Mouse (Mus musculus) heart, postnatal 36 days (tissue): ENCODE results near the gene Lsmem1. TPM values are rescaled to one million over a fixed set of nuclear protein-coding genes. Genes with fewer than 3 reads are reported as not detected.
A peak's percentile ranks its signal among the peaks of the same experiment; 100 is the strongest.

ENCODE experiments used
- DNase-seq, 2 experiments: peaks; one replicate each; pipeline ENCODE4 v3.0.0; 2021 to 2022
- intact Hi-C: fragments of 180-260 bp; cut with DNase I; formaldehyde crosslinking; loops from one replicate; pipeline ENCODE4 v1.15.1; 2025
- total RNA-seq, 2 experiments: library from RNA; stranded (reverse); gene quantifications; 2 replicates each; pipeline ENCODE4 v1.2.3; 2021

Gene Lsmem1
- total RNA-seq = 10 to 100 TPM; 40.4 to 47.6 TPM

DNA sequence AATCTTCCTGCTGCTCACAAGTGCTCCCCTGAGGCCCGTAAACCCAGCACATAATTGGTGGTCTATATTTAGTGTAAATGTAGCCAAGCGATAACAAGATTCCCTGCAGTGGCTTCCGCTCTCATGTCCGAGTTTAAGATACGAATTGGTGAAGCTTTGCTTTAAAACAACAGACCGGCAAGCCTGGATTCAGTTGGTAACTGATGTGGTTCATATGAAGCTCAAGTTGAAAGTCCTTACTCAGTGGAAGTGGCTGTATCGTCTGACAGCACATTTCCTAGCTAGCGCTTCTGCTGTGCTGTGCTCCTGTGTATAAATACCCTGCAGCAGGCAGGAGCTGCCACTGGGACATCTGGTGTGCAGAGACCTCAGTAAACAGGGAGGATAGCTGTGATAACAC, at the start of gene Lsmem1:
Gene Lsmem1 (minus strand): TSS at position 189 of the 400 bp plus-strand sequence.
- intact Hi-C loops = no loop called here
- DNase-seq = peak in 1 of 2 experiments; percentile 42

DNA sequence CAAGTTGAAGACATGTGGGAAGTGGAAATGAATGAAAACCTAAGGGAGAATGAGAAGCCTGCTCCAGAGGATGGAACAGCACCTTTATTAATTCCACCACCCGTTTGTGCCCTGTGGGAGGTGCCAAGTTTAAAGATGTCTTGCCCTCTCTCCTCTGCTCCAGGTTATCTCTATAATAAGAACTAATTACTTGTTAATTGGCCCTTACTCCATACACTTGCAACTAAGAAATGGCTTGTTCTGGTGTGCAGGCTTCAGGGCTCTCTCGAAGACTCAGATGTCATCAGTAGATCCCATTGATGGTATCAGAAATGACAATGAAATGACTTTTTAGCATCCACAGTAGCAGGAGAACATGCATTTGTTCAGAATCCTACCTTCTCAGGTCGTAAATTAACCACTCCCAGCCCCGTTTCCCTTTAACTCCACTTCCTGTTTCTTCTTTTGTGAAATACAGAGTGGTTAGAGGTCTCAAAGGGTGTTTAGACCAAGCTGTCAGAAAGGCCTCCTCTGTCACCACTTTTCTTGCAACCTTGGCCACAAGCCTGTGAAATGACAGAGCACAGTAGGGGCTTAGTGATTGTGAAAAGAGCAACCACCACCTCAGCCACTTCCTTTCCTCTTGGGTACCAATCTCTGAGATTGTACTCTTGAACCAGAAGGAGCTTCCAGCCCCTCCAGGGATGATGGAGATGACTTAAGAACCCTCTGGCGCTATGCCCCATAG, 49.3 kb upstream of the Lsmem1 start, which contains the start of gene Ifrd1:
Gene Ifrd1 (minus strand): TSS at position 51 of the 727 bp plus-strand sequence.
- intact Hi-C loops = no loop called here
- DNase-seq = no peak

DNA sequence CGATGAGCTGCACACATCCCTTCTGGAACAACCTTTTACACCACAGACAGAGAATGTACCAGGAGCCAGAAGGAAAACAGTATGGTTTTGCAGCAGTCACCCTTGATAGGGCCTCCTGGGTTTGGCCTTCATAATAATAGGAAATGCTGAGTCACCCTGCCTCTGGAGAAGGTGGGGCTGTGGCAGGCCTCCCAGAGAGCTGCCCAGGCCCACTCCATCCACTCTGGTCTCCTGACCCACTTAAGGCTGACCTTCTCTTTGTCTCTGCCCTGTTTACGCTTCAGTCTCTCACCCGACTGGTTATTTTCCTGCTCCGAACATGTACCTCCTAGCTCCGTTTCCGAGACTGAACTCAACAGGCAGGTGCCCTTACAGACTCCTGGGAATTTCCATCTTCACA, 48.7 kb upstream of the Lsmem1 start:
- peak; percentile 25 to 33 for DNase-seq
- intact Hi-C loops = no loop called here

DNA sequence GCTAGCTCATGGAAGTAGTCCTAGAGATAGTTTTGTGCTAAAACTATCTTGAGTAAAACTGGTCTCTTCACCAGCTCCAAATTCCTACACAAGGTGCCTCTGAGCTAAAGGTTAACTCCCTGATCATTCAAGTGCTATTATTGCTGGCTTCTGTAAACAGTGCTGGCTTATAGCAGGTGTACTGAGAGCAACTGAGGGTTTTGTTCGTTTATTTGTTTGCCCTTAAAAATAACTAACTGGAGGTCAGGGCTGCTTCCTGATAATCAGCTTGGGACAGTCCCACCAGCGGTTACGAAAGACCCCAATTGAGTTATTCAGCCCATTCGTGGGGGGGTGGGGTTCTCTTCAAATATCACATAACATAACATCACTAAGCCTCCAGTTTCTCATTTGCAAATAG, 48.1 kb upstream of the Lsmem1 start:
- intact Hi-C loops = no loop called here

DNA sequence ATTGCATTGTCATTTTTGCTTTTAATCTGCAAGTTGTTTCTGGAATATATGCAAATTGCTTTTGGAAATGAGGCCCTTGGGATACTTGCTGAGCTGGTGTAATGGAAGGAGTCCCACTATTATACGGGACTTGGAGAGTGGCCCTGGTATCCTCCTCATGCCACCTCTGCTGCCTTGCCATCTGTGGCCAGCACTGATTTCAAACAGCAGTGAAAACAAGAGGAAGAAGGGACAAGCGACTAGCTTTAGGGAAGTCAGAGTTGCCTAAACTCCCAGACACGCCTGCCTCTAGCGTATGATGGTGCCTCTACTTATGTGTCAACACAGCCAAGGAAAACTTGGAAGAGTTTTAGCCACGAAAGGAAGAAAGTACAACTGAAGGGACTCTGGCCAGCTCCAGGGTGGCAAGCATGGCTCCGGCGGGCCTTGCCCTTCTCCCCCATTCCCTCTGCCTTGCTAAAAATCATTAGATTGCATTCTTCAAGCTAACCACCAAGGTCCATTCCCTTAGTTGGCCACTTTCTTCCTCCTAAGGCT, 46.2 kb upstream of the Lsmem1 start:
- intact Hi-C loops = no loop called here
- DNase-seq = no peak

More for the DNA sequence above, 48.1 kb upstream of the Lsmem1 start:
- DNase-seq = no peak

DNA sequence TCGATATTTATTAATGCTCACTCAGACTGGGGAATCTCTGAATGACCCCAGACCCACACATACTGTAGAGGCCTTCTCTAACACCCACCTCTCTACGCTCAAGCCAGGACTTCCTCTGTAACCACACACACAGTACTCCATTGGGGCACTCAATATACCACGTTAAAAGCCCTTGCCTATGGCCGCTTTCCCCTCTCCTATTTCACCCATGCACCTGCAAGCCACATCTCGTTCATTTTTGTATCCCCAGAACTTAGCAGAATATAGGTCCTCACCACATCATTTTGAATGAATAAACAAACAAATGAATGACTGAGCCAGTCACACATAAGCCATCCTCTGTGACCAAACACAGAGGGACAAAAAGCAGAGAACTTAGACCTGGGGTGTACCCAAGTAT, 45.6 kb upstream of the Lsmem1 start:
- DNase-seq = no peak
- intact Hi-C loops = no loop called here

DNA sequence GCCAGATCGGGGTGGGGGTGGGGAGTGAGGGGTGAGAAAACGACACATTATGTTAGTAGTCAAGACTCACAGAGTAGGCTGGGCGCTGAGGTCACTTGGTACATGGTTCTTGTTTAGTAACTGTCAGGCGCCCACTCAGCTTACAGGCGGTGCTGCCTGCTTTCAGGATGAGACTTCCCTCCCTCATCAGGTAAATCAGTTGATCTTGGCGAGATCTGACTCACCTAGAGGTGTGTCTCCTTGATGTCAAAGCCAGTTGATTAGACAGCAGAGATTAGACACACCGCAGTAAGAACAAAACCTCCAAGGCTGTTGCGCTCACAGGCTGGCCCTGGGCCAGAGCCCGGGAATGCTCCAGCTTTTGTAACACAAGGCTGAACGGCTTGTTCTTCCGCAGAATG, 44.5 kb upstream of the Lsmem1 start:
- DNase-seq = peak; percentile 70 to 71
- intact Hi-C loops = no loop called here

DNA sequence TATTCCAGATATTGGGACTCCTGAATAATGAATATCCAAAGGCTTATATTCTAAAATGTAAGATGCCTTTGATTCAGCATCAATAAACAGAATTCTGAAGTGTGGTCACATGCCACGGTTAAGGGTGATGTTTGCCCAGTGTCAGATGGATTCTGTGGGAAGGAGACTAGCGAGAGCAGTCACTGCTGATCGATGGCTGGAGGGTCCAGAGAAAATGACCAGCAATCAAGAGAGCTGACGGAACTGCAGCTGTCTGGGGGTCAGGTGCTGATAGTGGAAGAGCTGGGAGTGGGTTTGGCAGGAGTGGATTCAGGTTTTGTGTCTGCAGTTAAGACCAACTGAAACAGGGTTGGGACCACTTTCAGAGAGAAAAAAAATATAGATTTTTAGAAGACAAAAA, 44.0 kb upstream of the Lsmem1 start:
- intact Hi-C loops = no loop called here
- DNase-seq = no peak

DNA sequence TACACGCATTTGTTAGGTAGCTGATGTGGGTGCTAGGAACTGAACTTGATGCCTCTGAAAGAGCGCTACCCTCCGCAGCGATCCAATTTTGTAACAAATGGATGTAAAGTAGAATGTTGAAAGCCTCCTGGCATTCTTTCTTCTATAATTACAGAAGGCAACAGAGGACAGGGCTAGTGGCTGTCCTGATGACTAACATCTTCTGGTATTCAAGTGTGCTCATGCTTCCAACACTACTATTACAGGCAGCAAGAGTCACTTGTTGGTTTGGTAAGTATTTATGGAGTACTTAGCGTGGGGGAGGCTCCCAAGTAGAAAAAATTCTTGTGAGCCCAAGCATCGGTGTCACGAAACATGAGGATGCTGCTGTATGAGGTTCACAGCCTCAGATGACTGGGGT, 39.9 kb upstream of the Lsmem1 start:
- no peak for DNase-seq

DNA sequence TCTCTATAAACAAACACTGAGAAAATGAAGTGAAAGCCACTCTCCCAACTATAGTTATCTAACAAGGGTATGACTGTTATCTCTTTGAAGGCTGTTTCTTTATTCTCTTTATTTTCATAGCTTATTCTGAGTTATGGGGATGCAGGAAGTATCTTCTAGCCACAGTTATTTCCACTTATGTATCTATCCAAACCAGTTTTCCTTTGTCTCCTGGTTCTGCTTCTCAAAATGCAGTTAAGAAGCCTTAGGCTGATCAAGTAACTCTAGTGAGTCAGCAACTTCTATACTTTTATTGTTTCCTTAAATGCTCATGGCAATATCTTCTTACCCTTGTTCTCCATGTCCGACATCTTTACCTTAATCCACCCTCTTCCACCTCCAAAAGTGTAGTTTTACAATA, 32.9 kb upstream of the Lsmem1 start:
- no peak for DNase-seq
- intact Hi-C loops = no loop called here

More for the DNA sequence above, 39.9 kb upstream of the Lsmem1 start:
- intact Hi-C loops = no loop called here

DNA sequence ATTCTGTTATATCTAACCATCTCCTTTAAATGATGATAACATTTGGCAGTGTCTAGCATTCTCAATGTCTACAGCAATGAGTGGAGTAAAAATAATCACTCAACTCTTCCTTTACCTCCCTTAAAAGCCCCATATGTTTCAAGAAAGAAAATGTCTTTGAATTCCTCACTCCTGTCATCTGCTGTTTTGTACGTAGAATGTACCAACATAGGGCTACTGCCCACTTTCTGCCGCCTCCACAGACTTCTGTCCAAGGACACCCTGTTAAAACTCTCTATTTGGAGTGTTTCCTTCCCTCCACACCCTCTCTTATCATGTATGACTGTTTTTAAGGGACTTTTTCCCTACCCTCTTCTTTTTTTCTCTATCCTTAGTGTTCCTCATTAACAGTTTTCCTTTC, 32.3 kb upstream of the Lsmem1 start:
- no peak for DNase-seq
- intact Hi-C loops = no loop called here

DNA sequence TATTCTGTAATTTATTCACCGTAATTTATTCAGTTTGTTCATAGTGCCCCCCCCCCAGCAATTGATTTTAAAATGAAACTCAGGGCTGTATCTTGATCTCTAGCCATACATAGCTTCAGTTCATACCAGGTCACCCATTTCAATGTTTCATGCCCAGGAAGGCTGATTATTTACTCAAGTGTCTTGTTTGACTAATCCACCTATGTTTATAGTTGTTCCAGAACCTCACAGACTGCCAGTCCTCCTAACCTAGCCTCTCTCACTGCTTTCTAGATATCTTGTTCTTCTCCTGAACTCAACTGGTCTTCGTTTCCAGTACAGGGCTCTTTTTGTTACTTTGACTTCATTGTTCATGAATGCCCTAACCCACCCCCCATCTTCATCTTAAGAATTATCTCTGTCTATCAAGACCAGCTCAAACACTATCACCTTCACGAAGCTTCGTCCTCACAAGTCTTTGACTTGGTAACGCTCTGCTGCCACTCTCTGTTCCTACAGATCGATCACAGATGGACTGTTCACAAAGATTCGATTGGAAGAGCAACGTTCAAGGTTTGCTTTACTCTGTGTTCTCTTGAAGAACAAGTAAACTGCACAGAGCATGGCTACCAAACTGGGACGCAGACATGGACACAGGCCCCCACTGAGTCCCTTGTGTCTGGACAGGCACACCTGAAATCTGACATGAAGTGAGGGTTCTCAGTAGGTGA, 25.0 kb upstream of the Lsmem1 start:
- intact Hi-C loops = loop anchor here (10.0 kb wide), 1 partner anchor 800 kb away; the partner anchor contains the start of gene Immp2l

DNA sequence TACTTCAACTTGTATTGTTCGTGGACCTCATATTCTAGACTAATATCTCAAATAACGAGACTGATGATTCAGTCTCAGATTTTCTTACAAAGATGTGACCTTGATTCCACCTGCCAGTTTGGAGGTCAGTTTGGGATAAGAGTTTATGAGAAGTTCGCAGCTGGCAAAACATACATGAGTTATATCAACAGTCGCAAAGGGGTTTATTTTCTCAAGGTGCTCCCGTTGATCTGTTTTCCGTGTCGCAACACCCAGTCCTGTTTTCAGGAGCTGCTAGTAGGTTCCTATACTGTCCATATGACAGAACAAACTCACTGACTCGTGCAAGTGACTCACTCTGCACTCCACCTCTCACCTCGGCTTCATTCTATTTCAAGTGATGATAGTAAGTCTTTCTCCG, 24.4 kb upstream of the Lsmem1 start:
- intact Hi-C loops = loop anchor here (10.0 kb wide), 1 partner anchor 801 kb away; the partner anchor contains the start of gene Immp2l
- no peak for DNase-seq

More for the DNA sequence above, 25.0 kb upstream of the Lsmem1 start:
- no peak for DNase-seq

DNA sequence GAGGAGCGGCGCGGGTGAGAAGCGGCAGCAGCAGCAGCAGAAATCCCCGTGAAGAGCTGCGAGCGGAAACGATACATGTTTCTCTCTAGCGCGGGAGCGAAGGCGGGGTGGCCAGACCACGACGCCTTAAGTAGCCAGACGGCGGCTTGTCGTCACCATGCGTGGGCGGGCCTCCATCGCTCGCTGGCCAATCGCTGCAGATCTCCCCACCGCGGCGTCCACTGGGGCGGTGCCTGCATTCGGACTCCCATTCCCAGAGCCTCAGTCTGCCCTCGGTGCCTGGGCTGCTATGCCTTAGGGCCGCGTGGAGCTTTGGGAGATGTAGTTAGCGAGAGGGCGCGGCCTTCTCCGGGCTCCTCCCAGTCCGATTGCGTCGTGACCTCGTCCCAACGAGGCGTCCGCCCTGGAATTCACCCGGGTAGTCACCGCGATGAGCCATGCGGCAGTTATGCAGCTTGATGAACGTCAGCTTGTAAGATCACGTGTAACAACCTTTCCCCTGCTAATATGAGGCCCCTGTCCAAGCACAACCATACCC, 23.9 kb upstream of the Lsmem1 start:
- intact Hi-C loops = loop anchor here (10.0 kb wide), 1 partner anchor 802 kb away; the partner anchor contains the start of gene Immp2l

DNA sequence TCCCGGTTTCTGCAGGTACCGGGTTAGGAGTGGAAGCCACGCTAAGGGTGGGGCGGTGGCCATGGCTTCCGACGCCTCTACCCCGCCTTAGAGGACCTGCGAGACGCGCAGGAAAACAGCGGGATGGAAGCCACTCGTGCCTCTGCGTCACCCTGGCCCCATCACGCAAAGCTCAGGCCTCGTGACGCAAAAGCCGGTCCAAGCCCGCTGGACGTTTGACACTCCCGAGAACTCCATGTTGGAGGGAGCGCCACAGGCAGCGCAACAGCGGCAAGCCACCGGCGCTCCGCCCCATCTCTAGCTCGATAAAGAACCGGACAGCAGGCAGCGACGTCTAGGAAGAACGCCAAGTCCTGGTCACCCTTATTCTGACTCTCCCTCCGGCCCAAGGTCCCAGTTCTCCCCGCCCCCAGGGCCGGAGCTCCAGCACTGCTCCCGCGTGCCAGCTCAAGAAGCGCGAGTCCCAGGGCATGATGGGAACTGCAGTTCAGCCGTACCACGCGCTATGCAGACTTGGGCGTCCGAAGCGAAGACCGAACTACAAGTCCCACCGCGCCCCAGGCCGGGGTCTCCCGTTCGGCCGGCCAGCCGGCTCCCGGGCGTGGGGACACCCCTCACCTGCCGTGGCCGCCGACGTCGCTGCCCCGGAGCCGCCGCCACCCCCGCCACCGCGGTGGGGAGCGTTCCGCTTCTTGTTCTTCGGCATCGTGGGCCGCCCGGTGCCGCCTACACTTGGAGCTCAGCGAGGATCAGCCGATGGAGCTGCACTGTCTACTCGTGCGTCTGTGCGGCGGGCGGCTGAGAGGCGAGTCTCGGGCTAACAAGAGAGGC, 23.2 kb upstream of the Lsmem1 start:
- peak; percentile 92 to 93 for DNase-seq
- intact Hi-C loops = loop anchor here (10.0 kb wide), 1 partner anchor 802 kb away; the partner anchor contains the start of gene Immp2l

More for the DNA sequence above, 23.9 kb upstream of the Lsmem1 start:
- DNase-seq = peak; percentile 98 to 99

DNA sequence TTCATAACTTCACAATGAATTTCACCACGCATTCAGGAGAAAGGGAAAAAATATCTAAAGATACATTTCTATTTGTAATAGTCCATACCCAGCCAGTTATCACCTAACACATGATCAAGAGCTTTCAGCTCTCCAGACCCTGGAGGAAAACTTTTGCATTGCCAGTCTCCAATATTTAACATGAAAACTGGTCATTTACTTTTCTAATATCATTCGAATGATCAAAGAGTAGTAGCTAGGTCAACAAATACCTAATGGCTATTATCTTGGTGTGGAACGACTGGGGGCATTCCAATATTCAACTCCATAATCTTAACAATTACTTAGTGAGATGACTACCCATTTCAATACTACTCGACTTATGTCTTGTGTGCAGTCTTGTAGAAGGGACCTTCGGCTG, 22.3 kb upstream of the Lsmem1 start:
- intact Hi-C loops = loop anchor here (10.0 kb wide), 1 partner anchor 803 kb away; the partner anchor contains the start of gene Immp2l

DNA sequence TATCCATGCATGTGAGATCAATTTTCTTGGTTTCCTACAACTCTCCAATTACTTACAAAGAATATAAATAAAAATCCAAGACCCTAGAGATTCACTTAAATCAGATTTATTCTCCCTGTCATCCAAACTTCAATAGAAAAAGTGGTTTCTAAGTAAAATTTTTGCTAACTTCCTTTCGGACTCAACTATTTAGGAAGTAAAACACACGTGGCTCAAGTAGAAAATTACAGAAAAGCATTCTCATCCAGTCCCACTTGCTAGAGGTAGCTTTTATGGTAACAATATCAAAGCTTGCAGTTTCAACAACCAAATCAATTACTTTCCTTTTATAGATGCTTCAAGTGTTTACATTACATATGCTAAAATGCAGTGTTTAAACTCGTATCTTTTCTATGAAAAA, 21.6 kb upstream of the Lsmem1 start:
- DNase-seq = no peak
- intact Hi-C loops = loop anchor here (10.0 kb wide), 1 partner anchor 804 kb away; the partner anchor contains the start of gene Immp2l

More for the DNA sequence above, 22.3 kb upstream of the Lsmem1 start:
- DNase-seq = no peak

DNA sequence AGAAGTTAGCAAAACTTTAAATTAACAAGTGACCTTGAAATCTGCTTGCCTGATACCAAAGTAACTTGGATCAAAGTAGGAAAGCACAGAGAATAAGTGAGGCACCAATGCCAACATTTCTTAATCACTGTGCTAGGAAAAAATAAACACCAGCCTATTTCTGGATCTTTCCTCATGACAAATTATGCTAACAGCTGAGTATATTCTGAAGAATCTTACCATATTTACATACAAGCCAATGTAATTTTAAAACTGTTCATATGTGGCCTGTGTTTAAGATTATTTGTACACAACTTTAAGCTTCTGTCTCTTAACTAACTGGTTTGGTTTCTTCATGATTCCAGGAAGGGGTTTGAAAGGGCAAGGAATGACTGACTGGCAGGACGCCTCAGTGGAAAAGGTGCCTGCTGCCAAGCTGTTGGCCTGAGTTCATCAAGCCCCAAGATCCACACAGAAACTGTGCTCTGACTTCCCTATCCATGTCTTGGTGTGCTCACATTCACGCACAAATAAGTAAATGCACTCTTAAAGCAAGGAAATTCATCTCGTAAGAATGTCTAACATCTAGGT, 20.8 kb upstream of the Lsmem1 start:
- DNase-seq = peak; percentile 56 to 64
- intact Hi-C loops = loop anchor here (10.0 kb wide), 1 partner anchor 805 kb away; the partner anchor contains the start of gene Immp2l

DNA sequence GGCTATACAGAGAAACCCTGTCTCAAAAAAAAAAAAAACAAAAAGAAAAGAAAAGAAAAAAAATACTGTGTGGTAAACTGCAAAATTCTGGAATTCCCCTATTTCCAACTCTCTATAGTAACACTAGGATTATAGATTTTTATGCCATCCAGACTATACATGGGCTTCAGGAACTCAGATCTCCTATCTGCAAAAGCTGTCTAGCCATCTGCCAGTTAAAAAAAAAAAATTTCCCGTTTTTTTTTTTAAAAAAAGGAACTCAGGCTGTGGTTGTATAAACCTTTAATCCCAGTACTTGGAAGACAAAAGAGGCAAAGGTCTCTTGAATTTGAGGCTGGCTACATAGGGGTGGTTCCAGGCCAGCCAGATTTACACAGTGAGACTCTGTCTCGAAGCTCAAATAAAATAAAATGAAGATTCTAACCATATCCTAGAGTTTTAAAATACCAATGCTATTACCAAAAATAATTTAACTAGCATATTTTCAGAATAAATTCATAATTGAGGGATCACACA, 19.2 kb upstream of the Lsmem1 start:
- DNase-seq = no peak
- intact Hi-C loops = no loop called here
